Mouse (Mus musculus) limb, embryonic 15.5 days (tissue): Measurements from ENCODE around the gene A830005F24Rik. TPM values are rescaled to one million over a fixed set of nuclear protein-coding genes. Genes with fewer than 3 reads are reported as not detected.

Experiments
- ATAC-seq: fragments of 200-750 bp; cut with Nextera tagmentation; 2 replicates; pipeline ENCODE4 v1.8.0; 2017; ENCODE audit warnings: low read depth, moderate TSS enrichment; ENCODE audit not compliant: insufficient number of reproducible peaks, low FRiP score, low TSS enrichment
- H3K27ac ChIP-seq: fragments of 300-500 bp; sonication (generic); 2 replicates; pipeline ENCODE4 v1.5.1; 2015; ENCODE audit warnings: moderate library complexity, mild to moderate bottlenecking, inconsistent platforms
- H3K27me3 ChIP-seq: fragments of 300-500 bp; sonication (generic); 2 replicates; pipeline ENCODE4 v1.6.1; 2015; ENCODE audit warnings: inconsistent platforms
- H3K36me3 ChIP-seq: fragments of 300-500 bp; sonication (generic); 2 replicates; pipeline ENCODE4 v1.6.1; 2015; ENCODE audit warnings: inconsistent platforms
- H3K4me1 ChIP-seq: fragments of 300-500 bp; sonication (generic); 2 replicates; pipeline ENCODE4 v1.6.1; 2015; ENCODE audit warnings: inconsistent platforms
- H3K4me2 ChIP-seq: fragments of 300-500 bp; sonication (generic); 2 replicates; pipeline ENCODE4 v1.6.1; 2015; ENCODE audit warnings: mild to moderate bottlenecking, inconsistent platforms
- H3K4me3 ChIP-seq: fragments of 300-500 bp; sonication (generic); 2 replicates; pipeline ENCODE4 v1.5.1; 2015; ENCODE audit warnings: mild to moderate bottlenecking, inconsistent platforms
- H3K9ac ChIP-seq: fragments of 300-500 bp; sonication (generic); 2 replicates; pipeline ENCODE4 v1.6.1; 2015; ENCODE audit warnings: inconsistent platforms
- H3K9me3 ChIP-seq: fragments of 300-500 bp; sonication (generic); 2 replicates; pipeline ENCODE4 v1.6.1; 2016; ENCODE audit warnings: inconsistent platforms
- WGBS: fragments of 180-500 bp; shearing (Covaris S2); methylation state at CpG from one replicate; pipeline ENCODE4 v1.1.7; 2015; 5-methylcytosine and 5-hydroxymethylcytosine counted together
- microRNA counts: library from miRNA; unstranded; fragments of <30 nt; microRNA quantifications from one replicate; lab custom pipeline; 2016
- microRNA-seq: library from miRNA; unstranded; fragments of <30 nt; microRNA quantifications from one replicate; pipeline ENCODE4, GENCODE M21; 2016
- polyA plus RNA-seq: library from polyadenylated mRNA; unstranded; fragments of >200 nt; fragmentation: Nextera tagmentation; extraction: Ambion mirVana; gene quantifications from 2 replicates; pipeline ENCODE4 v1.2.1, GENCODE M21; 2015

A830005F24Rik gene
- polyA plus RNA-seq, 1 experiment from 2014 or later = 2.6 TPM

DNA sequence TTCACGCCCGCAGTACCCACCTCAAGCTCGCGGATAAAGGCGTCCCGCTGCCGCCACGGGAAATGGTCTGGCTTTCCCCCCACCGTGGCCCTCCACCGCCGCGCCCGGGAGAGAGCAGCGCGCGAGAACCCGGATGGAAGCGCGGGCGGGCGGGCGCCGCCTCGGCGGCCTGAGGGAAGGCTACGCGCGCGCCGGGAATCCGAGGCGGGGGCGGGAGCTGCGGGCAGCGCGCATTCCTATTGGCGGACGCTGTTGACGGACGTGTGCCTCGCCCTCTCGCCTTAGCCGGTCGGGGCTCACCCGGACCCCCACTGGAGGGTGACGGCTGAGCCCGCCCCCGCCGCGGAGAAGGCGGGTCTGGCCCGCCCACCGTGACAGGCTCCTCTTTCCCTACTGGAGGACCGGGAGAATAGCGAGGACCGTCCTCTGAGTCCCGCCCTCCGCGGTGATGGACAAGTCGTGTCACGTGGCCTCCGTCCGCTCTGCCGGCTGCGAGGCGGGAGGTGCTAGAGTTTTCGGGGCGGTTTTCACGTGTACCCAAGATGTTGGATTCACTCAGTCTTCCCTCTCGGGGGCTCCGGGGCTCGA lies 33.1 kb downstream of the A830005F24Rik start:
- H3K4me2 ChIP-seq = peak overlapping the region; percentile 60
- H3K27ac ChIP-seq = peak overlapping the region; percentile 100
- peak overlapping the region; percentile 98 for H3K9ac ChIP-seq
- H3K27me3 ChIP-seq = no peaks in the 10 kb centered on the region
- no peaks in the 10 kb centered on the region for H3K9me3 ChIP-seq
- WGBS = under 1% methylated on average over 70 of the region's 72 CpGs
- peak overlapping the region; percentile 92 for H3K4me3 ChIP-seq
- no peaks in the 10 kb centered on the region for H3K36me3 ChIP-seq
- peaks cover 21% of the 10 kb centered on the region for H3K4me1 ChIP-seq
- ATAC-seq = peak; percentile 97

- H3K27ac ChIP-seq = no peak overlapping the region
- no peaks in the 10 kb centered on the region for H3K27me3 ChIP-seq
- no peak overlapping the region for H3K9ac ChIP-seq
- no peak overlapping the region for H3K4me2 ChIP-seq
- no peak overlapping the region for H3K4me3 ChIP-seq
- 93% methylated on average over 6 of the region's 6 CpGs for WGBS
- no peaks in the 10 kb centered on the region for H3K9me3 ChIP-seq
- H3K36me3 ChIP-seq = no peaks in the 10 kb centered on the region
- peaks cover 28% of the 10 kb centered on the region for H3K4me1 ChIP-seq
- no peak for ATAC-seq
Measured at GRCm38 (mm10) chr13:48547623-48548022, 34.3 kb downstream of the A830005F24Rik start.

- no peaks in the 10 kb centered on the region for H3K9me3 ChIP-seq
- H3K36me3 ChIP-seq = no peaks in the 10 kb centered on the region
- no peak overlapping the region for H3K27ac ChIP-seq
- H3K4me3 ChIP-seq = no peak overlapping the region
- ATAC-seq = no peak
- H3K27me3 ChIP-seq = no peaks in the 10 kb centered on the region
- 88% methylated on average over 5 of the region's 5 CpGs for WGBS
- H3K4me1 ChIP-seq = peaks cover 30% of the 10 kb centered on the region
- H3K9ac ChIP-seq = no peak overlapping the region
- no peak overlapping the region for H3K4me2 ChIP-seq
Measured at GRCm38 (mm10) chr13:48548296-48548695, 34.9 kb downstream of the A830005F24Rik start.

DNA sequence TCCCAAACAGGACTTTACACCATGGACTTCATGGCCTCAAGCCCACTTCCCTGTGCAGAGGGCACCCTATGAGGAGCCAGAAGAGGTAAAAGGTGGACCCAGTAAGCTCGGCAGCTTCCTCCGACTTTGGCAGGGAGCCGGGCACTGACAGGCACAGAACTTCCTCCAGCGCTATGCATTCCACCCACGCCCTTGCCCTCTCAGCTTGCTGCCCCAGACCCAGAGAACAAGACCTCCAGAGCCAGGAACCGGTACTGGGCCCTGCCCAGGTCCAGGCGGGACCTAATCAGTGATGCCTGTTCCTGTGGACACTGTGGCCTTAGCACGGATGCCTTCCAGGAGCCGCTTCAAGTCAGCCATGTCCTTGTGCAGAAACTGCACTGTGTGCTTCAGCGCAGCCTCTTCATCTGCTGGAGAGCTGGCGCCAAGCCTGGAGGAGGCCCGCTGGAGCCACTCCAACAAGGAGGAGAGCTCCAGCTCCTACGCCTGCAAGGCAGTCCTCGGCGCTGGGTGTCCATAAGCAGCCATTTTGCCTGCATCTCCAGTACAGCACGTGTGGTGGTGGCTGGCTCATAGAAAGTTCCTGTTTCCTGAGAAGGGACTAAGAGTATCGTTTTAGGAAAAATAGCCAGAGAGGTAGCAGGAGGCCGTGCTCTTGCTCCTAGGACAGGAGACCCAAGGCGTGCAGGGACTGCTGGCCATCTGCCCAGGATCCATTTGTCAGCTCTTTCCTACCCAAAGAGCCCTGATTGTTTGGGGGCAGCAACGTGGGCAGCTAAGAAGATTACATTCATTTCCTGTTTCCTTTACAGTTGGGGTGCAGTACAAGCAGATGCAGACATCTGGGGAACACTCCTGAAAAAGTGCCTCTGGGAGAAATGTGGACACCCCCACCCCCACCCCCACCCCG lies 39.1 kb downstream of the A830005F24Rik start:
- peak; percentile 93 for ATAC-seq
- Histone ChIP-seq H3K9ac (0 out of 2 replicates have a peak overlapping the region, but pooled peaks have one; percentile 17), H3K36me3 (no peaks in the 10 kb centered on the region), H3K4me1 (peaks cover 16% of the 10 kb centered on the region), H3K4me3 (peak overlapping the region; percentile 19), H3K9me3 (no peaks in the 10 kb centered on the region), H3K27ac (peak overlapping the region; percentile 94), H3K27me3 (no peaks in the 10 kb centered on the region), H3K4me2 (peak overlapping the region; percentile 35)
- WGBS = 36% methylated on average over 21 of the region's 21 CpGs

GRCm38 (mm10) chr13:48553511-48553910 lies 40.1 kb downstream of the A830005F24Rik start:
- Histone ChIP-seq H3K27ac (no peak overlapping the region), H3K9me3 (no peaks in the 10 kb centered on the region), H3K4me3 (no peak overlapping the region), H3K4me2 (no peak overlapping the region), H3K9ac (no peak overlapping the region), H3K36me3 (no peaks in the 10 kb centered on the region), H3K27me3 (no peaks in the 10 kb centered on the region), H3K4me1 (peaks cover 16% of the 10 kb centered on the region)
- WGBS = 77% methylated on average over 5 of the region's 5 CpGs
- no peak for ATAC-seq

GRCm38 (mm10) chr13:48554552-48554951 lies 41.2 kb downstream of the A830005F24Rik start:
- 86% methylated on average over 1 of the region's 1 CpGs for WGBS

DNA sequence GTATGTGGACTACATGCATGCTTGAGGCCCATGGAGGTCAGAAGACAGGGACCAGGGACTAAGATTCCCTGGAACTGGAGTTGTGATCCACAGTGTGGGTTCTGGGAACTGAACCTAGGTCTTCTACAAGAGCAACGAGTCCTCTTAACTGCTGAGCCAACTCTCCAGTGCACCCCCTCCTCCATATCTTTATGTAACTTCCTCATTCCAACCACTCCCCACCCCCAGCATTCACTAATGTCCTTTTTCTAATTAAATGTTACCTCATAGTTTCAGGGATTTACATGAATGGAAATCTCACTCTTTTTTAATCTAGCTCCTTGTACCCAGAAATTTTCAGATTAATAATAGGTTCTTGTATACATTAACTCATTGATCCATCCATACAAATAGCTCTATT lies 42.6 kb downstream of the A830005F24Rik start:
- H3K4me1 ChIP-seq = peaks cover 16% of the 10 kb centered on the region
- H3K27ac ChIP-seq = no peak overlapping the region
- 80% methylated on average over 1 of the region's 1 CpGs for WGBS
- H3K4me3 ChIP-seq = no peak overlapping the region
- no peaks in the 10 kb centered on the region for H3K9me3 ChIP-seq
- no peak overlapping the region for H3K9ac ChIP-seq
- ATAC-seq = no peak
- no peak overlapping the region for H3K4me2 ChIP-seq
- no peaks in the 10 kb centered on the region for H3K27me3 ChIP-seq
- H3K36me3 ChIP-seq = no peaks in the 10 kb centered on the region

More at GRCm38 (mm10) chr13:48554552-48554951, 41.2 kb downstream of the A830005F24Rik start:
- H3K27me3 ChIP-seq = no peaks in the 10 kb centered on the region
- no peaks in the 10 kb centered on the region for H3K36me3 ChIP-seq
- no peak overlapping the region for H3K4me3 ChIP-seq
- H3K4me1 ChIP-seq = peaks cover 16% of the 10 kb centered on the region
- H3K9ac ChIP-seq = no peak overlapping the region
- H3K9me3 ChIP-seq = no peaks in the 10 kb centered on the region
- ATAC-seq = no peak
- H3K4me2 ChIP-seq = no peak overlapping the region
- H3K27ac ChIP-seq = no peak overlapping the region

- Histone ChIP-seq H3K27ac (no peak overlapping the region), H3K9me3 (no peaks in the 10 kb centered on the region), H3K4me1 (peaks cover 11% of the 10 kb centered on the region), H3K9ac (no peak overlapping the region), H3K4me2 (no peak overlapping the region), H3K4me3 (no peak overlapping the region), H3K36me3 (no peaks in the 10 kb centered on the region), H3K27me3 (no peaks in the 10 kb centered on the region)
- no peak for ATAC-seq
- 88% methylated on average over 2 of the region's 2 CpGs for WGBS
Measured at GRCm38 (mm10) chr13:48561481-48561880, 48.1 kb downstream of the A830005F24Rik start.

- Histone ChIP-seq H3K4me1 (peaks cover 13% of the 10 kb centered on the region), H3K27me3 (no peaks in the 10 kb centered on the region), H3K4me2 (no peak overlapping the region), H3K9ac (no peak overlapping the region), H3K4me3 (no peak overlapping the region), H3K27ac (no peak overlapping the region), H3K36me3 (no peaks in the 10 kb centered on the region), H3K9me3 (no peaks in the 10 kb centered on the region)
- WGBS = 77% methylated on average over 5 of the region's 5 CpGs
- ATAC-seq = no peak
Measured at GRCm38 (mm10) chr13:48562336-48562735, 49.0 kb downstream of the A830005F24Rik start.

MicroRNAs within 50 kb of the gene (microRNA counts, 519-probe panel; counts per million panel counts)
- microRNA mmu-let-7a (lab: Ali Mortazavi, UCI) (4,631 counts per million, percentile 98 among the panel's probes with 10 or more counts), microRNA mmu-let-7d (lab: Ali Mortazavi, UCI) (4,663 counts per million, percentile 98 among the panel's probes with 10 or more counts), microRNA mmu-let-7f (lab: Ali Mortazavi, UCI) (4,169 counts per million, percentile 93 among the panel's probes with 10 or more counts)

Small RNAs within 50 kb of the gene (microRNA-seq; reads per million reads assigned to microRNA genes)
- gene Gm24111 (not detected), gene Mirlet7a-1 (293 reads per million, percentile 62 among the genes with 10 or more reads in this experiment), gene Mirlet7d (13,135 reads per million, percentile 95 among the genes with 10 or more reads in this experiment), gene Mirlet7f-1 (not detected)

Other genes starting within 250 kb of the A830005F24Rik start
- gene Zfp169, start 119 bp upstream of the A830005F24Rik start, polyA plus RNA-seq = 4.8 TPM in 2 replicates
- 12.5 and 14.5 TPM in 2 replicates for gene Ptpdc1, start 112.1 kb downstream of the A830005F24Rik start, polyA plus RNA-seq
- 3.9 and 4.3 TPM in 2 replicates for gene Barx1, start 149.4 kb downstream of the A830005F24Rik start, polyA plus RNA-seq